Mouse (Mus musculus) spleen, adult 12 weeks (tissue): ENCODE results near the gene Napa.

Source experiments
- DNase-seq: peaks from one replicate; pipeline ENCODE4 v3.0.0; 2022; ENCODE audit warnings: low spot score

The Napa gene

DNA sequence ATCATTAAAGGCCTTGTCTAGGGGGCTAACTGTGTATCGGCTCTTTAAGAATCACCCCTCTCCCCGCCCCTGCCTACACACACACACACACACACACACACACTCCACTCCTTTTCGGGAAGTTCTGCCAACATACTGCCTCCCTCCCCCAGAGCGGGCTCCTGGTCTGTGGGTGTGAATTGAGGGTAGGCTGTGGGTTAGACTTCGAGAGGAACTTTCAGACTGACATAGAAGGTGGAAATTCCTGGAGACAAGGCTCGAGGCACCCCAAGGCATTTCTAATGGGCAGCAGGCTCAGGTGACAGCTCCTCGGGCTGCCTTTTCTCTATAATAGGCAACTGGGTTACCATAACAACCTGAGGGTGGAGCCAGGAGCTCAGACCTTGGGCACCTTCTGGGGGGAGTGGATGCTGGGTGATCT, 33.9 kb downstream of the Napa start:
- no peak for DNase-seq

DNA sequence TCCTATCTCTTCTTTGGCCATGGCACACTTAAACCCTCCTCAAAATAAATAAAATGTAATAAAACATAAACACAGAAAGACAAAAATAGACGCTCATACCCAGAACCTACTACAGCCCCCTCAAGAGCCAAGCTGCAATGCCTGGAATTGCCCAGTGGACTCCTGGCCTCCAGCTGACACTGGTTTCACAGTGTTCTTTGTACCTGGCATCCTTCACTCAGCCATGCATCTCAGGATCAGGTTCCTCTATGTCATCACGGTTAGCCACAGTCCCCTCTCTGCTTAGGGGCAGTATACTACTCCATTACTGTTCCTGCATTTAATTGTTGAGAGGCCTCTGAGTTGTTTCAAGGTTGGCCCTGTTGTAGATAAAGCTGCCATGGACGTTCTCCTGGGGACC, 34.7 kb downstream of the Napa start:
- DNase-seq = no peak

DNA sequence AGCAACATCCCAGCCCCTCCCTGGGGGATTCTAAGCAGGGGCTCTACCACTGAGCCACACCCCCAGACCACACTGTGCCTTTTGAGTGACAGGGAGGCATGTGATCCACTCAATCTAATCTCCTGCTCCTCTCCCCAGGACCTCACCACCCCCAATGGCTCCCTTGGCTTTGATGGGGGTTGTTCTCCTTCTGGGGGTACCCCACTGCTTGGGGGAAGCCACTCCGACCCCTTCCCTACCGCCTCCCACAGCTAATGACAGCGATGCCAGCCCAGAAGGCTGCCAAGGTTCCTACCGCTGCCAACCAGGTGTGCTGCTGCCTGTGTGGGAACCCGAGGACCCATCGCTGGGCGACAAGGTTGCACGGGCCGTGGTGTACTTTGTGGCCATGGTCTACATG, 35.4 kb downstream of the Napa start:
- no peak for DNase-seq

- no peak for DNase-seq
Measured at GRCm38 (mm10) chr7:16134951-16135392, 36.7 kb downstream of the Napa start.

DNA sequence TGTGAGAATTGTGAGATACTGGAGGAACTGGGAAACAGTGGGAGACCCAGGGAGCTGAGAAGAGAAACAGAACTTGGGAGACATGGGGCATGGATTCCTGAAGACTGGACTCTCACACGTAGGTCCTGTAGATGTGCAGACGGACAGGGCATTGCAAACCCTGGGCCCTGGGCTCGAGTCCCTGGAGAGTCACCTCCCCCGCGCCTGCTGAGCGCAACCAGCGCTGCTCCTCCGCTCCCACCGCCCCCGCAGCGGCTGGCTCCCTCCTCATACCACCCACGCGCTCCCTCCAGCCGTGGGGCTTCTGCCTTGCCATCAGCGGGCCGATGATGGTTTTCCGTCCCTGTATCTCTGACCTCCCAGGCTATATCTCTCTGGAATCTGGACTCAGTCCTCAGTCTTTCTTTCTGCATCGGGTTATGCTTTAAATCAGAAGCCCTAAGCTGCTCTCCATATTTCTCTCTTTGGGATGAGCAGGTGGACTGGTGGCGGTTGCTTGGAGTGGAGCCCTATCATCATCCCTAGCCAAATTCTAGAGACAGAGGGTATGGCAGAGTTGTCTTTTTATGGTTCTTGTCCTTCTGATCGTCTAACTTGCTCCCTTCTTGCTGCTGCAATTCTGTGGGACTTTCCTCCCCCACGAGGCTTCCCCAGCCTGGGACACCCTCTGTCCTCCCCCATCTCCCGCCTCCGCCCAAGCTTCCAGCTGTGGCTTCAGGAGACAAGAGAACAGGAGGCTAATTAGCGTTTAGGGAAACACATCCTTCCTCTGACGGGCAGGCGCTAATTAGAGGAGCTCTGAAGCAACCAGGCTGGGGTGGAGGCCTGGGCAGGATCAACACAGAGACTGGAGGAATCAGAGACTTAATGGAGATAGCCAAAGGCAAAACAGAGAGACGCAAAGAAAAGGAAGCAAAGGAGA, 48.5 kb downstream of the Napa start:
- DNase-seq = no peak

- no peak for DNase-seq
Measured at GRCm38 (mm10) chr7:16147643-16148042, 49.4 kb downstream of the Napa start.

DNA sequence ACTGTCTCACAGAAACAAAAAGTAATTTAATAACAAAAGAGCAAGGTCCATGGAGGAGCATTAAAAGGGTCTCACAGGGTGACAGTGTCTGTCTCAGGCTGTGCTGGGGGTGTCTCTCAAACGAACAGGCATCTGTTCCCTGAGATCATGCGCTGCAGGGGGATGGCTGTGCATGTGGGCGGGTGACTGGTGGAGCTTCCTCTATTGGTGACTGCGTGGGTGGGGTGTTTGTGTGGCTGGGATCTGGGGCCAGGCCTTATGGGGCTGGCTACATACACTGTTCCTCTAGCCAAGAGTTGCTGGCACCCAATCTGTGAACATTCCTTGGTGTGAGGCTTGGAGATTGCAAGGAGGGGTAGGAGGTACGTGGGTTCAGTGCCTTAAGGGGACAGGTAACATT, 51.0 kb downstream of the Napa start:
- no peak for DNase-seq

DNA sequence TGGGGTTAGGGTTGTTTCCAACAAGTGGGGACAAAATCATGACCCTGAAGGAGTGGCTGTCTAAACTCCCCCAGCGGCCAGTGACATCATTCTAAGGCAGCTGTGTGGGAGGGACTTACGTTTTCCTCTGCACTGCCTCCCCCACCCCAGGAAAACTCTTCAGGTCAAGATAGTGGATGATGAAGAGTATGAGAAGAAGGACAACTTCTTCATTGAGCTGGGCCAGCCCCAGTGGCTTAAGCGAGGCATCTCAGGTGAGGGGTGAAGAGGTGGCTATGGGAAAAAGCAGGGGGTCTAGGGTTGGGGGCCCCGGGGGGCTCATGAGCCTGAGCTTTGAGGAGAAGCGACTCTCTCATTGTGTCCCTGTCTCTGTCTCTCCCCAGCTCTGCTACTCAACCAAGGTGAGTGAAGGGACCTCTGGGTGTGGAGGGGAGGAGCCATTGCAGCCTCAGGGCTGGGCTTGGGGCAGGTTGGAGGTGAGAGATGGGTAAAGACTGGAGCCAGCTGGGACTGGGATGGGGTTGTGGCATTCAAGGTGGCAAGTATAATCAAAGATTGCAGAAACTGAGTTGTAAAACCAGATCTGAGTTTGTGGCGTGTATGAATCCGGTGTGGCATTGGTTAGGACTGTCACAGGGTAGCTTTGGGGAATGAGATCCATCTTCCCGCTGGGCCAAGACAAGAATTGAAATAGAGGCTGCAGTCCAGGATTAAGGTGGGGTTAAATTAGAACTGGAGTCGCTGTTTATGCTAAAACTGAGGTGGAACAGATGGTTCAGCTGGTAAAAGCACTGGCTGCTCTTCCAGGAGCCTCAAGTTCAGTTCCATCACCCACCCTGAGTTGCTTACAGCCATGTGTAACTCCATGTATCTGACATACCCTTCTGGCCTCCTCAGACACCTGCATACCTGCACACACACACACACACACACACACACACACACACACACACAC, 52.2 kb downstream of the Napa start:
- DNase-seq = no peak

DNA sequence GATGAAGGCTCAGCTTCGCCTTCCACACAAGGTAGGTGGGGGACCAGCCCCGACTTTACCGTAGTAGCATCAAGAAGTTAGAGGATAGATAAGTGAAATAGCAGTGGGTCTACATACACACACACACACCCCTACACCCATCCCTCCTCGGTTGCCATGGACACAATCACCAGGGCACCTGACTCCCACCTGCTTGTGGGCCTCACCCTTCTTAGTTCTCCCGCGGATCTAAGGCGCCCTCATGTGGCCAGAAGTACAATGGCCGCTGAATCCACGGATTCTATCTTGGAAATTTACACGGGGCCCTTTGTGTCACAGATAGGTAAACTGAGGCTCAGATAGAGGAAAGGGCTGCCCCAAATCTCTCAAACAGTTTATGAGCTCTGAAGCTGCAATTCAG, 55.3 kb downstream of the Napa start:
- no peak for DNase-seq

GRCm38 (mm10) chr7:16155132-16155872, 57.0 kb downstream of the Napa start:
- no peak for DNase-seq

- no peak for DNase-seq
Measured at GRCm38 (mm10) chr7:16156105-16156714, 58.0 kb downstream of the Napa start.

GRCm38 (mm10) chr7:16158735-16159134, 60.5 kb downstream of the Napa start:
- no peak for DNase-seq

- no peak for DNase-seq
Measured at GRCm38 (mm10) chr7:16160702-16161101, 62.4 kb downstream of the Napa start.

DNA sequence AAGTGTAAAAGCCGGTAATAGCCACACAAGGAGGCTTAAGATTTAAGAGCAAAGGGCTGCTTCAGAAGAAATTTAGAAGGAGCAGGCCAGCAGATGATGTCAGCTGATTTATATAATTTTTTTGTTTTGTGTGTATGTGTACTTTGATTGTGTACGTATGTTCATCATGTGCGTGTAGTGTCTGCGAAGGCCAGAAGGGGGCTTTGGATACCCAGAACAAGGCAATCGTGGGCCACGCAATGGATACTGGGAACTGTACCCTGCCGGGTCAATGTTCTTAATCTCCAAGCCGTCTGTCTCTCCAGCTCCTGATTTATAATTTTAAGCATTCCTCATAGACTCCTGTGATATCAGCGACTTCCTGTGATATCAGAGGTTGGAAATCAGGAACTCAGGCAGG, 63.0 kb downstream of the Napa start:
- no peak for DNase-seq

DNA sequence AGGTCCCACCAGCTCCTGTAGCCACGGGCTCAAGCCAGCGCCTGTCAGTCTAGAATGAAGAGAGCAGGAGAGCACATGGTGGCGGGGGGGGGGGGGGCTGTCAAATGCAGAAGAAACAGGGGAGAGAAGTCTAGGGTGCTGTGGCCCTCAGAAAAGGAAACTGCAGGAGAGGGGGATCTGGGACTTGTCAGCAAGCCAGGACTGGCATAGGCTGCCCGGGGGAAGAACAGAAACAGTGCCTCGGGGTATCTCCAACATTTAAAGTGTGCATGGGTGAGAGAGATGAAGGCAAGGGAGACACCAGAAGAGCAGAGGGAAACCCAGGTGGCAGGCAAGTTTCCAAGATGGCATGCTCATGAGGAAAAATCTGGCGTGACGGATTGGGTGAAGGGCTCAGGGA, 63.8 kb downstream of the Napa start:
- no peak for DNase-seq
